Mouse (Mus musculus): ENCODE data around the gene Ikzf3. TPM values are rescaled to one million over a fixed set of nuclear protein-coding genes. Genes with fewer than 3 reads are reported as not detected.

The Ikzf3 gene
- polyA plus RNA-seq, 1 experiment from 2014 or later = not detected

DNA sequence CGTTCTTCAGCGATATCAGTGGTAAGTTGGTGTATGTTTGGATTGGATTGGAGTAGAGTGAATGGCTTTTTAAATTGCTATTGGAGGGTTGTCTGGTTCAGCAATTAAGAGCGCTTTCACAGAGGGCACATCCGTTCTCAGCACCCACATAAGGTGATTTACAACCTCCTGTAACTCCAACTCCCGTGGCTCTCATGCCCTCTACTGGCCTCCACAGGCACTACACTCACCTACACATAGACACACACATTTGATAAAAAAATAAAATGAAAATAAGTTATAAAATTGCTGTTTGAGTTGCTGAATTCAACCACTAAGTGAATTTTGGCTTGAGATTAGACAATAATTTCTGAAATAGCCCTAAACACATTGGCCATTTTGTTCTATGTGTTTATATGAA, 5.5 kb downstream of the Ikzf3 start:
- H3K27me3 ChIP-seq (ENCODE audit: control insufficient read depth, insufficient read depth, low read length) = peaks cover 20% of the 10 kb centered on the region
- H3K4me1 ChIP-seq (ENCODE audit: control insufficient read depth, insufficient read depth, low read length) = no peaks in the 10 kb centered on the region
- no peak overlapping the region for H3K4me3 ChIP-seq (ENCODE audit: low read depth, low read length)
- no peak overlapping the region for H3K4me2 ChIP-seq (ENCODE audit: low read depth)
- 83% methylated on average over 5 of the region's 5 CpGs for WGBS
- ATAC-seq (ENCODE audit: insufficient read depth, low FRiP score, low TSS enrichment) = no peak
- no peak overlapping the region for H3K9ac ChIP-seq (ENCODE audit: low read length)
- no peak overlapping the region for H3K27ac ChIP-seq (ENCODE audit: low read depth, low read length)
- DNase-seq (ENCODE audit: low spot score) = no peak
- H3K9me3 ChIP-seq (ENCODE audit: control insufficient read depth, low read length) = no peaks in the 10 kb centered on the region
- no peaks in the 10 kb centered on the region for H3K36me3 ChIP-seq (ENCODE audit: control insufficient read depth, insufficient read depth, low read length)

- no peaks in the 10 kb centered on the region for H3K36me3 ChIP-seq (ENCODE audit: control insufficient read depth, insufficient read depth, low read length)
- no peak overlapping the region for H3K4me3 ChIP-seq (ENCODE audit: low read depth, low read length)
- no peak overlapping the region for H3K27ac ChIP-seq (ENCODE audit: low read depth, low read length)
- no peaks in the 10 kb centered on the region for H3K9me3 ChIP-seq (ENCODE audit: control insufficient read depth, low read length)
- no peak overlapping the region for H3K9ac ChIP-seq (ENCODE audit: low read length)
- DNase-seq (ENCODE audit: low spot score) (no peak), ATAC-seq (ENCODE audit: insufficient read depth, low FRiP score, low TSS enrichment) (no peak)
- peaks cover 8% of the 10 kb centered on the region for H3K27me3 ChIP-seq (ENCODE audit: control insufficient read depth, insufficient read depth, low read length)
- H3K4me1 ChIP-seq (ENCODE audit: control insufficient read depth, insufficient read depth, low read length) = no peaks in the 10 kb centered on the region
- H3K4me2 ChIP-seq (ENCODE audit: low read depth) = no peak overlapping the region
Observed at GRCm38 (mm10) chr11:98537480-98538034, 8.3 kb downstream of the Ikzf3 start.

DNA sequence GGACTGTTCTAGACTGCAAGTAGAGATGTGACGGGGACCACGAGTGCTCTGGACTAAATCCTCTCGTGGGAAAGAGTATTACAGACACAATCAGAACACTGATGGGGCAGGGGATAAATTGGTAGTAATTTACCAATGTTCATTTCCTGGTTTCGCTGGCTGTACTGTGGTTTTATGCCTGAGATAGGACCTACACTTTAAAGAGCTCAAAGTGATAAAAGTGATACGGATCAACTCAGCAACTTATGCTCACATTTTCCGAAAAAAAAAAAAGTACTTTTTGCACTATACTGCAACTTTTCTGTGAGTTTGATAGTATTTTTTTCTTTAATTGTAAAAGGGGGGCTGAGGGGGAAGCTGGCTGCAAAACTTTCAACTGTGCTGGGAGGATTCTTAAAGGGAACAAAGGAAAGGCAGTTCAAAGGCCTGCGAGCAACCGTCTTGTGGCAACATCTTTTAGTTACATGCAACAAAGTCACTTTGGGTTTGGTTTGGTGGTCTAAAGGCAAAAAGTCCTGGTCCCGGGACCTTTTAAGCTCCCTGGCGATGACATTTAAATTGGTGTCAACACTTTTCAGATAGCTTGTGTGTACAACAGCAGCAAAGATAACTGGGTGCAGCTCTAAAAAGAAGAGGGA, 18.9 kb downstream of the Ikzf3 start:
- H3K4me2 ChIP-seq (ENCODE audit: low read depth) = no peak overlapping the region
- 75% methylated on average over 10 of the region's 10 CpGs for WGBS
- no peaks in the 10 kb centered on the region for H3K36me3 ChIP-seq (ENCODE audit: control insufficient read depth, insufficient read depth, low read length)
- no peak overlapping the region for H3K4me3 ChIP-seq (ENCODE audit: low read depth, low read length)
- H3K27ac ChIP-seq (ENCODE audit: low read depth, low read length) = no peak overlapping the region
- H3K4me1 ChIP-seq (ENCODE audit: control insufficient read depth, insufficient read depth, low read length) = no peaks in the 10 kb centered on the region
- H3K27me3 ChIP-seq (ENCODE audit: control insufficient read depth, insufficient read depth, low read length) = no peaks in the 10 kb centered on the region
- H3K9ac ChIP-seq (ENCODE audit: low read length) = no peak overlapping the region
- no peak for ATAC-seq (ENCODE audit: insufficient read depth, low FRiP score, low TSS enrichment)
- DNase-seq (ENCODE audit: low spot score) = no peak
- H3K9me3 ChIP-seq (ENCODE audit: control insufficient read depth, low read length) = no peaks in the 10 kb centered on the region

DNA sequence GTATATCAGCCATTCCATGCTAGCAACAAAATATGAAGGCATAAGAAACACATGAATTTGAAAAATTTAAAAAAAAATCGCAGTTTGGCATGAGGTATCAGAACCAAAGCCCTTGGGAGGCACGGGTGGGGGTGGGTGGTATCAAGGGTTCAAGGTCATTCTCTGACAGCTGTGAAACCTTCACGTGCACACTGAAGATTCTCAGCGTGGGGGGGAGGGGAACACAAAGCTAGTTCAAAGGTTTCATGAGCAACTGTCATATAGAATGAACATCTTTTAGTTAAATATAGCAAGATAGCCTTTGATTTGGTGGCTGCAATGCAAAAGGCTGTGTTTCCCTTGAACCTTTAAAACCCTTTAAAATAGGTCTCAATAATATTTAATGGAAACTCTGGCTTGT, 20.7 kb downstream of the Ikzf3 start:
- DNase-seq (ENCODE audit: low spot score) = no peak
- H3K4me2 ChIP-seq (ENCODE audit: low read depth) = no peak overlapping the region
- no peaks in the 10 kb centered on the region for H3K4me1 ChIP-seq (ENCODE audit: control insufficient read depth, insufficient read depth, low read length)
- no peak for ATAC-seq (ENCODE audit: insufficient read depth, low FRiP score, low TSS enrichment)
- H3K4me3 ChIP-seq (ENCODE audit: low read depth, low read length) = no peak overlapping the region
- H3K9ac ChIP-seq (ENCODE audit: low read length) = no peak overlapping the region
- H3K9me3 ChIP-seq (ENCODE audit: control insufficient read depth, low read length) = no peaks in the 10 kb centered on the region
- H3K36me3 ChIP-seq (ENCODE audit: control insufficient read depth, insufficient read depth, low read length) = no peaks in the 10 kb centered on the region
- no peaks in the 10 kb centered on the region for H3K27me3 ChIP-seq (ENCODE audit: control insufficient read depth, insufficient read depth, low read length)
- no peak overlapping the region for H3K27ac ChIP-seq (ENCODE audit: low read depth, low read length)
- 67% methylated on average over 4 of the region's 4 CpGs for WGBS

DNA sequence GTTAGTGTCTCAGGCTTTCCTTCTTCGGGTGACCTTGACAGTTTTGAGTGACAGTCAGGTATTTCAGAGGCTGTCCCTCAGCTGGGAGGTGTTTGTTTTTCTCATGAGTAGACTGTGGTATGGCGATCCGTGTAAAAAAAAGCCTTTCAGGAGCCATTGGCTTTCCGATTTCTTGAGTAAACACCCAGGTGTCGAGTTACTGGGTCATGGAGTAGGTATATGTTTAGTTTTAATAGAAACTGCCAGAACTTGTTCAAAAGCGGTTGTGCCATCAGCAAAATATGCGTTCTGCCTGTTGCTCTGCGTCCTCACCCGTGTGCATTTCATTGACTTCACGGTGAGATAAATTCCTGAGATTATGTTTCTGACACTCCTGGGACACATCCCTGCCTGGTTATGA, 25.4 kb downstream of the Ikzf3 start:
- no peaks in the 10 kb centered on the region for H3K9me3 ChIP-seq (ENCODE audit: control insufficient read depth, low read length)
- no peaks in the 10 kb centered on the region for H3K36me3 ChIP-seq (ENCODE audit: control insufficient read depth, insufficient read depth, low read length)
- ATAC-seq (ENCODE audit: insufficient read depth, low FRiP score, low TSS enrichment) = no peak
- H3K27ac ChIP-seq (ENCODE audit: low read depth, low read length) = no peak overlapping the region
- no peak overlapping the region for H3K9ac ChIP-seq (ENCODE audit: low read length)
- no peak overlapping the region for H3K4me2 ChIP-seq (ENCODE audit: low read depth)
- 60% methylated on average over 10 of the region's 10 CpGs for WGBS
- no peak for DNase-seq (ENCODE audit: low spot score)
- no peaks in the 10 kb centered on the region for H3K27me3 ChIP-seq (ENCODE audit: control insufficient read depth, insufficient read depth, low read length)
- no peak overlapping the region for H3K4me3 ChIP-seq (ENCODE audit: low read depth, low read length)
- H3K4me1 ChIP-seq (ENCODE audit: control insufficient read depth, insufficient read depth, low read length) = no peaks in the 10 kb centered on the region

DNA sequence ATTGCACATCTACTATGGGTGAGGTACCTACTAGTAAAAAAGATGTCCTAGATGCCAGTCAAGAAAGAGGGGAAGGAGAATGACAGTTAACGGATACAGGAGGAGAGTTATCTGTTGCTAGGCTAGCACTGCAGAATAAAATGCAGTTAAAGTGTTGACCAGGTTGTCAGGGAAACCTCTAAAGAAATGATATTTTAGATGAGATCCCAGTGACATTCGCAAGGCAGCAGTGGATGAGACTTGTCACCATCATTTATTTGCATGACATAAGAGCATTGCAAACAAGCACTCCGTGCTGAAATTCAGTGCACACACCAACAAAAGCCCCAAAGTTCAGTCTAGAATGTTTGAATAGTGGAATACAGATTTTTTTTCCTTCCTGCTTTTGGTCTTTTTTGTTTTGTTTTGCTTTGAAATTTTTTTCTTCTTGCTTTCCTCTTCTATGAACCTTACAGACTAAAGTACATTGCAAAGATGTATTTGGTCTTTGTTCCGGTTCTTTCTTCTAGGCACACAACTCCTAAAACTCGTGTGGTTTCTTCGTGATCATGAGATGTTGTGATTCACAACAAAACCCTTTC, 32.4 kb downstream of the Ikzf3 start:
- no peak overlapping the region for H3K4me2 ChIP-seq (ENCODE audit: low read depth)
- no peaks in the 10 kb centered on the region for H3K36me3 ChIP-seq (ENCODE audit: control insufficient read depth, insufficient read depth, low read length)
- no peaks in the 10 kb centered on the region for H3K4me1 ChIP-seq (ENCODE audit: control insufficient read depth, insufficient read depth, low read length)
- H3K27ac ChIP-seq (ENCODE audit: low read depth, low read length) = no peak overlapping the region
- H3K27me3 ChIP-seq (ENCODE audit: control insufficient read depth, insufficient read depth, low read length) = no peaks in the 10 kb centered on the region
- ATAC-seq (ENCODE audit: insufficient read depth, low FRiP score, low TSS enrichment) = no peak
- H3K4me3 ChIP-seq (ENCODE audit: low read depth, low read length) = no peak overlapping the region
- H3K9ac ChIP-seq (ENCODE audit: low read length) = no peak overlapping the region
- WGBS = 74% methylated on average over 6 of the region's 6 CpGs
- no peak for DNase-seq (ENCODE audit: low spot score)
- no peaks in the 10 kb centered on the region for H3K9me3 ChIP-seq (ENCODE audit: control insufficient read depth, low read length)

DNA sequence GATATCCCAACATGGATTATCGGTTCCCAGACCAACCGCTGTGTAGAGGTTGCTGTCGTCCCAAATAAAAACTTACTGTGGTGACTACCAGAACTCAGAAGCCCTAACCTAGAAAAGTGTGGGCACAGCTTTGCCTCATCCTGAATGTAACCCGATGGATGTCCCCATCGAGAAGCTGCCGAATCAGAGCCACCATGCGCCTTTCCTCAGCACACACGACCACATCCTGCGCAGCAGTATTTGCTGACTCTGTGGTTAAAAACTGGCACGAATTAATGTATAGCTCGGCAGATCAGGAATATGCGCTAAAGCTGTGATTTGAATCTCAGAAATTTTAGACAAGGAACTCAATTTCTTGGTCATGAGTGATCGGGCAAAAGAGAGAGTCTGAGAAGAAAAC, 33.0 kb downstream of the Ikzf3 start:
- Histone ChIP-seq H3K9ac (ENCODE audit: low read length) (no peak overlapping the region), H3K9me3 (ENCODE audit: control insufficient read depth, low read length) (no peaks in the 10 kb centered on the region), H3K4me3 (ENCODE audit: low read depth, low read length) (no peak overlapping the region), H3K36me3 (ENCODE audit: control insufficient read depth, insufficient read depth, low read length) (no peaks in the 10 kb centered on the region), H3K27ac (ENCODE audit: low read depth, low read length) (no peak overlapping the region), H3K4me1 (ENCODE audit: control insufficient read depth, insufficient read depth, low read length) (no peaks in the 10 kb centered on the region), H3K27me3 (ENCODE audit: control insufficient read depth, insufficient read depth, low read length) (no peaks in the 10 kb centered on the region), H3K4me2 (ENCODE audit: low read depth) (no peak overlapping the region)
- ATAC-seq (ENCODE audit: insufficient read depth, low FRiP score, low TSS enrichment) = no peak
- DNase-seq (ENCODE audit: low spot score) = no peak
- WGBS = 94% methylated on average over 13 of the region's 13 CpGs

DNA sequence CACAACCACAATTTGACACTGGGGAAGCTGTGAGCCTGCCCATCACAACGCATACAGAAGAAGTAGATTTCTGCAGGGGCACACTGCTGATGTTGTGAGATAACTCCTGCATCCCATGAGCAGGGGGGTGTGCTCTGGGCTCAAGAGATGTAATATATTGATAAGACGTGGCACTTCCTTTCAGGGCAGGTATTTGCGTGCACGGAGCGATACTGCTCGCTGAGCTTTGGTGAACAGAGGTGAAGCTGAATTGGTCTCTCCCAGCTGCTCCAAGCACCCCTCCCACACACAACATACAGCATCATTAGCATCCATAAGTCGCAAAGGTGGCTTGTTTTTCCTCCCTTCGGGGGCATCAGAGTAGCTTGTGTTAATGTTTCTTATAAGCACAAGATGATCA, 35.7 kb downstream of the Ikzf3 start:
- no peak overlapping the region for H3K4me2 ChIP-seq (ENCODE audit: low read depth)
- no peak overlapping the region for H3K9ac ChIP-seq (ENCODE audit: low read length)
- H3K27ac ChIP-seq (ENCODE audit: low read depth, low read length) = no peak overlapping the region
- H3K4me3 ChIP-seq (ENCODE audit: low read depth, low read length) = no peak overlapping the region
- no peaks in the 10 kb centered on the region for H3K9me3 ChIP-seq (ENCODE audit: control insufficient read depth, low read length)
- no peaks in the 10 kb centered on the region for H3K4me1 ChIP-seq (ENCODE audit: control insufficient read depth, insufficient read depth, low read length)
- ATAC-seq (ENCODE audit: insufficient read depth, low FRiP score, low TSS enrichment) (no peak), DNase-seq (ENCODE audit: low spot score) (no peak)
- H3K27me3 ChIP-seq (ENCODE audit: control insufficient read depth, insufficient read depth, low read length) = no peaks in the 10 kb centered on the region
- H3K36me3 ChIP-seq (ENCODE audit: control insufficient read depth, insufficient read depth, low read length) = no peaks in the 10 kb centered on the region
- WGBS = 88% methylated on average over 8 of the region's 8 CpGs

- Histone ChIP-seq H3K27ac (ENCODE audit: low read depth, low read length) (no peak overlapping the region), H3K9ac (ENCODE audit: low read length) (no peak overlapping the region), H3K9me3 (ENCODE audit: control insufficient read depth, low read length) (no peaks in the 10 kb centered on the region), H3K4me2 (ENCODE audit: low read depth) (no peak overlapping the region), H3K36me3 (ENCODE audit: control insufficient read depth, insufficient read depth, low read length) (no peaks in the 10 kb centered on the region), H3K4me3 (ENCODE audit: low read depth, low read length) (no peak overlapping the region), H3K4me1 (ENCODE audit: control insufficient read depth, insufficient read depth, low read length) (no peaks in the 10 kb centered on the region), H3K27me3 (ENCODE audit: control insufficient read depth, insufficient read depth, low read length) (no peaks in the 10 kb centered on the region)
- DNase-seq (ENCODE audit: low spot score) (no peak), ATAC-seq (ENCODE audit: insufficient read depth, low FRiP score, low TSS enrichment) (no peak)
- WGBS = 80% methylated on average over 7 of the region's 7 CpGs
Observed at GRCm38 (mm10) chr11:98509434-98509833, 36.4 kb downstream of the Ikzf3 start.
